Mouse (Mus musculus): ENCODE results near the gene Otor. TPM values are rescaled to one million over a fixed set of nuclear protein-coding genes. Genes with fewer than 3 reads are reported as not detected.
A peak's percentile ranks its signal among the peaks of the same experiment; 100 is the strongest.

Gene Otor
- total RNA-seq (2021) = not detected
- long read RNA-seq, experiment 1 = 0 reads
- long read RNA-seq, experiment 2 = 0 reads

DNA sequence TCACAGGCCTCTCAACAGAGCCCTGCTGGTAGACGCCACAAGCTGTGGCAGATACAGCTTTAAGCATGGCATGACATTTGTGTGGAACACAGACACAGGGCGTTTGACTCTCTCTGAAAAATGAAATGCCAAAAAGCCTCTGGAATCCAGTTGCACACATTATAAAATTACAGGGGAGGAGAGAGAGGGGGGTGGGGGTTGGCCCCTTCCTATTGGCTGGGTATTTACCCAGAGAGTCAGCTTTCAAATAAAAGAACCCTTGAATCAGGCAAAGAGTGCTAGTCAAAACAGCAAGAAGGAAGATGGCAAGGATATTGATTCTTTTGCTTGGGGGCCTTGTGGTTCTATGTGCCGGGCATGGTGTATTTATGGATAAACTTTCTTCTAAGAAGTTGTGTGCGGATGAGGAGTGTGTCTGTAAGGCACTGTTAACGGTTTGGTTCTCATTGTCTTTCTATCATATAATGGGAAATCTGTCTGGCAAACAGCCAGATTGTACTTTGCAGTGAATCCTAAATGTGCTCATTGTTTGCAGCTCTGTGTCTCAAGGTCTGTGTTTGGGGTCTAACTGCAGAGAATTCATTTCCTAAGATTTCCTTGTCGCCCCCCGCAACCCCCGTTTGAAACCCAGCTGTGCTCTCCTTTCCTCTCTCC lies at the start of gene Otor:
TSS of gene Otor (plus strand) at position 276 of the 654 bp plus-strand sequence.
- intact Hi-C loops (cut with DNase I) = no loop called here

DNA sequence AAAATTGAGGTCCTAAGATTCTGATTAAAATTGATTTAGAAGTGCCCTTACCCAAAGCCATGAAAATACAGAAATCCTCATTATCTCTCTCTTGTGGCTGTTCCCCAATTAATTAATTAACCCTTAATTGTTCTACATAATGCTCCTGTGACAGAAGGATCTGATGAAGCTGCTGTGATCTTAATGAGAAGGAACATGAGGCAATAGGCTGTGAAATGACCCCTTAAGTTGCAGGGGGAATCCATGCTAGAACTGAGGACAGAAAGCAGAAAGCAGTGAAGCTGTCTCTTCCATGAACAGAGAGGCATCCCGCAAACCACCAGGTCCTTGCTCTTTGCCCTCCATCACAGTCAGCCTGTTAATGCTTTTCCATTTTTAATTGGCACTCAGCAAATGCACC lies 47.0 kb upstream of the Otor start:
- intact Hi-C loops (cut with DNase I) = loop anchor here (5.0 kb wide), 1 partner anchor 66 kb away; no protein-coding TSS in a partner anchor
- DNase-seq = no peak

More for the DNA sequence above, at the start of gene Otor:
- no peak for DNase-seq

DNA sequence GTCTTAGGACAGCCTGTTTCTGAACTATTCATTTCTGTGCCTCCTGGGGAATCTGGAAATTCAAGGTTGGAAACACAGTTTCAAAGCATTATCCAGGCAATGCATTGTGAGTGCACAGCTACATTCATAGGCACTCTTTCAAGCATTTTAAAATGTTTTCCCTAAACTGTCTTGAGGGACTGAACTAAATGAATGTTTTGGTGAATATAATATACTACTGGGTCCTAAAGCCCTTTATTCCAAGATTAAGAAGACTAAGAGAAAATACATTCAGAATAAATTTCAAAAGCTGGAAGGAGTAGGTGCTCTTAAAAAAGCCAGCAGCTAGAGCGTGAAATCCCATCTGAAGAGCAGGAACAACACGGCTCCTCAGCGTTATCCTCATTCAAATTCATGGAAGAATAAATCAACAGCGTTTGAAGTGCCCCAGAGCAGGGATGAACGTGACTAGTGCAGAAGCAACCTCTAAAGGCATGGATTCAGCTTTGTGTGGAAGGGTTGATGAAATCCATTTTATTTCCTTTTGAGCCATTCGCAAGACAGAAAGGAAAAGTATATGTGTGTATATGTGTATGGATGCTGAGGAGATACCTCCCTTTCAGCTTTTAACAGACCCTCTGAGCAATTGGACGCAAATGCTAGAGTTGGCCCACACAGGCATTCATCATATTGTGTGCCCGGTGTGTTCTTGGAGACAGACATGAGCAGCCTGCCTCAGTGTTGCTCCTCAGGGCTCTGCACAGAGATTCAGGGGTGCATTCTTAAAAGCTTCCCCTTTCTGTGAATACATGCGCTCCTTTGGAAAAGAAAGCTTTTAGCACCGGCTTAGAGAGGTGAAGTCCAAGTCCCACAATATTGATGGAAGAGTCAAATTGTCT lies 45.7 kb upstream of the Otor start:
- intact Hi-C loops (cut with DNase I) = loop anchor here (5.0 kb wide), 1 partner anchor 65 kb away; no protein-coding TSS in a partner anchor
- DNase-seq = no peak

DNA sequence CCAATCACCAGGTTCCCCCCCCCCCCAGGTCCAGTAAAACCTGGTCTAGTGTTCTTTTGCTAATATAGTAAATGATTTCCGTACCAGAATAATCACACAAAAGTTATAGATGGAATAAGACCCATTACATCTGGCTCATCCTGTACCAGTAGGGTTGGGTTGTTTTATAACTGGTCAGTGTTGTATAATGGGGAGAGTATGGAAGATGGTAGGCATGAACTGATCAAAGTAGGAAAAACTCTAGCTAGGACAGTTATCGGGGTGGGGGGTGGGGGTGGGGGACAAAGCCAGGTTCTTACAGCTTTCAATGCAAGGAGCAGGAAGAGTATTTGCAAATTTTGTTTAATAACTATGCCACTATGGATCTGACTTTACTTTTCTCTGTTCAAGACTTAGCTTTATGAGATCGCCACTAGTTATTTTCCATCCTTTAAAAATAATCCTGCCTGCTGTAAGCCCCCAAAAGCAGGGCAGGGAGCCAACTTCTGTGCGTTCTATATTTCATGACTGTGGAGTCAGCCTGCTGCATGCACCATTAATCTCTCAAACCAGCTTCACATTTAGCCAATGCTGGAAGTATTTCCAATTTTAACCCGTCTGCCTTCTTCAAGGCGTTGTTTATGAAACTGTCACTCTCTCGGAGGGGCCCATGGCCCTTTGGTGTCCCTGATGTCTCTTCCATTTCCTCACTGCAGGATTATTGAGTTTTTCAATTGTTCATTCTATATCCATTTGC lies 43.8 kb upstream of the Otor start:
- intact Hi-C loops (cut with DNase I) = loop anchor here (5.0 kb wide), 1 partner anchor 63 kb away; no protein-coding TSS in a partner anchor

DNA sequence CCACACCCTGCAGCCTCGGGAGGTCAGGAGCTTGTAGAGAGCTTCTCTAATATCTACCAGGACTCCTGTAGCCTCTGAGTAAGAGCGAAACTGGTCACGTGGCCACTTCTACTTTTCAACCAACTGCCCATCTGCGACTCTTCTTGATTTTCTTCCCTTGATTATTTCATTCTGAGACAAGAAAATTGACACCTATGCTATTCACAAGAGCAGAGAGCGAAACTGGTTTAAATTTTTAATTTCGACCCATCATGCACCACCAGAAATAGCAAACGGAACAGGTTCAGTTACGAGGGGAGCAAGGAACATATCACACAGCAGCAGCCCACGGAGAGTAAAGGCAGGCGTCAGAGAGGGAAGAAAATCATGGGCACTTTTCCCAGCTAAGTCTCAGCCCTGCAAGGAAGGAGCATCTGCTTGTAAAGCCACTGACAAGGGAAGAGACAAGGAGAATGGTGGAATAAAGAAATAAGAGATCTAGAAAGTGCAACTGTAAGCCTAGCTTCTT lies 43.1 kb upstream of the Otor start:
- DNase-seq = no peak

More for the DNA sequence above, 43.8 kb upstream of the Otor start:
- DNase-seq = no peak

DNA sequence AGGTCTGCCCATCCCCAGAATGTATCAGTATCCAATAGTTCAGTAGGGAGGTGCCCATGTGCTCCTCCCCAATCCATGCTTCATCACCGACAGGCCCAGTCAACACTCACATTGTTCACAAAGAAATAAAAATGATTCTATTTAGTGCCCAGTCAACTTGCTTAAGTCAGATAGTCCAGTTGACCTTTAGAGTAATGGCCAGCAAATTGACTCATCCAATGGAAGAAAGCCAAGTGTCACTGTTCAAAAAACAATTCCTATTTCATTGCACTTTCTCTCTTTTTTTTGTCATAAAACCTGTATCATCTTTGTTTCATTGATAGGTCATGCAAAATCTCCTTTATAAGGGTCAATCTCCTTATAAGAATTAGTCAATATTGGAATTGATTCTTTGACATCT lies 36.7 kb upstream of the Otor start:
- DNase-seq = no peak
- intact Hi-C loops (cut with DNase I) = no loop called here

More for the DNA sequence above, 43.1 kb upstream of the Otor start:
- intact Hi-C loops (cut with DNase I) = no loop called here

DNA sequence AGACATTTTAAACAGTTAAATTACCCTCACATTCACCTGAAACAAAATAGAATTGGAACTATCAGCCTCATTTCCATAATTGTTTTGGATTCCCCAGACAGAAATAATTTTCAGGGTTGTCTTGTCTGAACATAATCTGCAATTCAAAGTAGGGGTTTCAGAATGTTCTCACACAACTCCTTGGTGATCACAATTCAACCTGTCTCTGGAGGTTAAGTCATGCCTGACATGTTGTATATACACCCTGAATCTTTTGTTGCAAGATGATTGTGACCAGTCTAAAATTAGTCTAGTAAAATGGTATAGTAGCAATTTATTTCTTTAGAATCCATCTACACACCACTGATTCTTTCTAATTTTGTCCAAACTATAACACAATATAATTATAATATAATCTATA lies 23.0 kb upstream of the Otor start:
- DNase-seq = no peak
- intact Hi-C loops (cut with DNase I) = no loop called here

DNA sequence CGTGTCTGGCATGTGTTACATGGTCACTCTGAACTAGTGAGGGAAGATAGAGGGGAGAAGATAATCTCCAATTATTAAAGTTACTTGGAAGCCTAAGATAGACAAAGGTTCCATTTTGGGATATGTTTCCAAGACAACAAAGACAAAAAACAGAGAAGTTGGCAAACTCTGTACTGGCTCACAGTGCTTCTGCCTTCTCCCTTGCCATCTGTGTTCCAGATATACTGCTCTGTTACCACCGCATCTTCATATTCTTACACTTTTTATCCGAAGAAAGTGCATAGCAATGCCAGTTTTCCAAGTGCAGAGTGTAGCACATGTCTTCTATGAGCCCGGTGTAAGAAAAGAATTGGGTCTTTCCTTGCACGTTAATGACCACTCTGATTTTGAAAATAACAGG lies 21.5 kb upstream of the Otor start:
- intact Hi-C loops (cut with DNase I) = no loop called here
- no peak for DNase-seq

DNA sequence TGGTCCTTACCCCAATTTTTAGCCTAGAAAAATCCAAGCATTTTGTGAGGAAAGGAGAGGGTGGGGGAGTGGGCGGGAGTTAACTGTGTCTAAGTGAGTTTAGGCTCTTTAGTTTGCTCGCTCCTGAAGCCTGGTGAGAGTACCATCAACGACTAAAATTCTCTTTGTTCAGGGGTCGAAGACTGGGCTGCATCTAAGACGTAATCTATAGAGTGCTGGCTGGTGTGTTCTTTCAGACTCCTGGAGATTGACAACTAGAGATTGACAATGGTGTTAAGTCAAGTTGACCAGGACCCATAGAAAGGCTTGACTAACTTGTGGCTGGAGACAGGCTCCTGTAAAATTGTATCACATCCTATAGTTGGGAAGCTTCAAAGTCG lies 15.9 kb upstream of the Otor start:
- intact Hi-C loops (cut with DNase I) = loop anchor here (10.0 kb wide), 1 partner anchor 158 kb away; the partner anchor contains the start of gene Kif16b
- DNase-seq = no peak

DNA sequence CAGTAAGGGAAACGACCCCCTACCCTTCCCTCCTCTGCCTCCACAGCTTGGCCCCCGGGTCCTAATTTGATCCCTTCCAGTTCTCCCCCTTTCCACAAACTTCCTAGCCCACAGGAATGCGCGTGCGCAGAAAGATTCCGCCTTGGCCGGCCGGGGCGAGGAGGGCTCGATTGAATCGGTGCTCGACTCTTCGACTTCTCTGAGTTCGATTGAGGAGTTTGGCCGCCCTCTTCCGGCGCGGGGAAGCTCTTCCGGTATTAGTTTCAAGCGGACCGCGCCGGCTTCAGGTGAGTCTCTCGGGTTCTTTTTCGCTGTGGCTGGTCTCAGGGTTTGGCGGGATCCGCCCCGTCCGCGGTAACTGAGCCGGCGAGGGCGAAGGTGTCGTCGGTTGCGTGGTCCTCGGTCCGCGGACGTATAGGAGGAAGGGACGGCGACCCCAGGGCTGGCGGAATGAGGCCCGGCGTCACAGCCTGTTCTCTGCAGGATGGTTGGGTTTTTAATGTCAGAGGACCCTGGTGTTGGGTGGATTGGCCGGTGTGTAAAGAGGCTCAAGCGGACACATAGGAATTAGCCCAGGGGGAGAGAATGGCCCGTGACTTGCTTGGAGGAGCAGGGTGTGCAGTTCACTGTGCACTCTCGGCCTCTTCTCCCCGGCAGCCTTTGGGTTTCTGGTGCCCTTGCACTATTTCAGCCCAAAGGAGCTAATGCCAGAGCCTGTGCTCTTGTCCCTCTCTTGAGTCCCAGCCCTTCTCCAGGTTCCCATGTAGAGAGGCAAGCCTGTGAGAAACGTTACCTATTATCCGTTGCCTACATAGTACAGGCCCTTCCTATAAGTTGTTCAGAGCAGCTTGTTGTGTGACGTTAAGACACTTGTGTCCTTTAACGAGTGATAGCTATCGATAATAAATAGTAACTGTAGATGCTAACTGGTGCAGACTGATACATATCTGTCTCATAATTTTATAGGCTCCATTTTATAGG lies 15.2 kb upstream of the Otor start, which contains the start of gene Snrpb2:
TSS of gene Snrpb2 (plus strand) at position 228 of the 981 bp plus-strand sequence.
- intact Hi-C loops (cut with DNase I) = loop anchor here (10.0 kb wide), 1 partner anchor 158 kb away; the partner anchor contains the start of gene Kif16b
- DNase-seq = peak; percentile 83 to 87

DNA sequence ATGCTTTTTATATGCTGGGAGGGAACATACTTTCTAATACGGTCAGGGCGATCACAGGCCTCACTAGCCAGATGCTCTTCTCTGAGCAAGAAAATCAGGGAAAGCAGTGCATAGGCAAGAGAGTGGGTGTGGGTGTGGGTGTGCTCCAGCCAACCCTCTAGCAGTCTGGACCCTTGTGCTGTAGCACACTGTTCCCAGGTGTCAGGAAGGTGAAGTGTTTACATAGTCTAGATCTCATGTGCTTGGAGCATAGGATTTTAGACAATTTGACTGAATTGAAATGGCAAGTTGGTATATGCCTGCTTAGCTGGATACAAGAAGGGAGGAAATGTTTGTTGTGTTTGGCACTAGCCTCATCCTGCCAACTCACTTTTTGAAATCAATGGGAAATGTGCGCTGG lies 12.4 kb upstream of the Otor start:
- intact Hi-C loops (cut with DNase I) = loop anchor here (10.0 kb wide), 1 partner anchor 161 kb away; the partner anchor contains the start of gene Kif16b
- DNase-seq = no peak

DNA sequence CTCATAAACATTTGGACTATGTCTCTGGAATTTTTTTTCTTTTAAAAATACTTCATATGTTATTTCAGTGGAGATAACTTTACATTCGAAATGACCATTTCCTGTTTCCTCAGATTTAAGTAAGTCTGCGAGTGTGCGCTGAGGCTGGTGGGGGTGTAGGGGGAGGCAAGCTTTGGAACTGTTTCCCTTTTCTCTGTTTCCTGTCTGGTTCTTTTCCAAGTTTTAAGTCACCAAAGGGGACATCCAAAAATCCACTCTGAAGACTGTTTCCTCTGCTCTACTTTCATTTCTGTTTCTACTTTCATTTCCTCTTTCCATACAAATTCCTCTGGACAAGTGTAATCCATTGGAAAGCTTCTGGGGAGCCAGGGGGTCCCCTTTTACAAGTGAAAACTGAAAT lies 3.4 kb downstream of the Otor start:
- DNase-seq = no peak
- intact Hi-C loops (cut with DNase I) = no loop called here

DNA sequence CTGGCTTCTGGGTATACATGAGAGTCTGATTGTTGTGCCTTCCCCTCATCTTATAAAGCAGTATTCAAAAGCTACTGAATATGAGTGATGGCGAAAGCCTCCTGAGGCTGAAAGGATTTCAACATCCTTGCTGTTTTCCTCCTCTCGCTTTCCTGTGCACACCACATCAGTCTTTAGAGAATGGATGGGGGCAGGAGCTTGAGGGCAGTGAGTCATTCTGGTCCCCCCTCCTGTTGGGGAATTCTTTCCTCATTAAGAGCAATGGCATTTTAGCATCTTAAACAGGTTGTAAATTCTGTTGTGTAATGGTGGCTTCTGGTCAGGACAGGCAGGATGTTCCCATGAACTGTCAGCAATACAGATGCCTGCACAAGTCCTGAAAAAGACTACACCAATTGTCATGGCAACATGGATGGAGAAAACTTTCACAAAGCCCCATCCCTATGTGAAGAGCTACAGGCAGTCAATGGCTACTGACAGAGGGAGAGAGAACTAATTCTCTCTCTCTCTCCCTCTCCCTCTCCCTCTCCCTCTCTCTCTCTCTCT lies 6.7 kb downstream of the Otor start:
- intact Hi-C loops (cut with DNase I) = no loop called here

DNA sequence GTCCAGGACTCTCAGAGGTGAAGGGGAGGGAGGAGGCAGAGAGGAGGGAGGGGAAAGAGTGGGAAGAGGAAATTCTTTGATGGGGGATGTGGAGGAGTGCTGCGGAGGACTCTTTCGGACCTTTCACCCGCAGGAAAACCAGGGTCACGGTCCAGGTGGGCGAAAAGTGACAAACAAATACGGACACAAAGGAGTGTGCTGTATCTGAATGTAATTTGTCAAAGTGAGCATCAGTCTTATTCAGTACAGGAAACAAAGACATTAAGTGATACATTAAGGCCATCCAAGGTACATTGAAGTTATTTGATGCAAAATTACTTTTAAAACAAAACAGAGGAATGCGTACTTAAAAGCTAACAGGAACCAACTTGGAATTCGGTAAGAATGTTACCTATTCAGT lies 11.6 kb downstream of the Otor start:
- intact Hi-C loops (cut with DNase I) = loop anchor here (5.0 kb wide), 1 partner anchor 233 kb away; no protein-coding TSS in a partner anchor
- no peak for DNase-seq

More for the DNA sequence above, 6.7 kb downstream of the Otor start:
- DNase-seq = no peak

DNA sequence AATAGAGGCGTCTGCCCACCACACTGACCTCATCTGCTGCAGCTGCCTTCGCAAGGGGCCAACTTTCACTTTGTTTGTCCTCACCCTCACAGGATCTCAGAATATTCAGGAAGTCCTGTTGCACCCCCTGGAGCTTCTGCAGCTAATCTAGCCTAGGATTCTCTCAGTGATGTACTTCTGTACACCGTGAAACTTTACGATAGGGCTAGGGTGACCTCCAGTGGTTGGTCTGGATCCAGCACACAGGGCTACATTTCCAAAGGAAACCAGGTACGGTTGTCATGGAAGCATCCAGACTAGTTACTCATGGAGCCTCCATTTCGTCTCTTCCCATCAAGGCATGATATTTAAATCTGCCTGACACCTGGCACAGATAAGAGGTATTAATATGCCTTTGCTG lies 15.5 kb downstream of the Otor start:
- intact Hi-C loops (cut with DNase I) = loop anchor here (5.0 kb wide), 1 partner anchor 236 kb away; no protein-coding TSS in a partner anchor
- peak; percentile 8 to 17 for DNase-seq

DNA sequence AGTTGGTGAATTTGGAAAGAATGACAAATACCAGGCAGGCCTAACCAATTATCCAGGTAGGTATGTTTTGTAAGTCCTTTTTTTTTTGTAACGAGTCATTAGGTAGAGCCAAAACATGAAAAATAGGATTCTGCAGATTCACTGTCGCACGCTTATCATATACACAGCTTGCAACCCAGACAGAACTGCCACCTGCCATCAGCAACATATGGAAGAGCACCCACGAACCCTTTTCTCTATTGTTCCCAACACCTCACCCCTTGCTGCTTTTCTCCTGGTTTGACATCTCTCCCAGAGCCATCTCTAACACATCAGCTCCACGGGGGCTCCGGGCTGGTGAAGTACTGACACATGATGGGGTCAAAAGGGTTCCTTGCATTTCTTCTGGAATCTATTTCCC lies 16.5 kb downstream of the Otor start:
- intact Hi-C loops (cut with DNase I) = loop anchor here (5.0 kb wide), 2 partner anchors 62 to 237 kb away; no protein-coding TSS in a partner anchor

DNA sequence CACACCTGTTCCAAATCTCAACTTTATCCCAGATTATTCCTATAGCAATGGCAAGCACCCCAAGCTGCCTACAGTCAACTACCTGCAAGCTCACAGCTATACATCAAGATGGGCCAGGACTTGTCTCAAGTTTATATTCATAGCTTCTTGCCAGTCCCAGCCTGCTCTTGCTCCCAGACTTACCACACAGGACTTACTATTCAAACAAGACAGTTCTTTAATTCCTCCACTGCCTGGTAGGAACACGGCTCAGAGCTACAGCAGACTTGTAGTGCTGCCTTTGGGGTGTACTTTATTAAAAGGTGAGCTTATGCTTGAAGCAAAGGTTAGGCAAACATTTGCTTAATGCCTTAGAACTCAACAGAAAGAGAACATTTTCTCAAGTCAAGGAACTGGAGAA lies 18.9 kb downstream of the Otor start:
- intact Hi-C loops (cut with DNase I) = loop anchor here (5.0 kb wide), 1 partner anchor 65 kb away; no protein-coding TSS in a partner anchor
- DNase-seq = no peak

More for the DNA sequence above, 16.5 kb downstream of the Otor start:
- DNase-seq = no peak

DNA sequence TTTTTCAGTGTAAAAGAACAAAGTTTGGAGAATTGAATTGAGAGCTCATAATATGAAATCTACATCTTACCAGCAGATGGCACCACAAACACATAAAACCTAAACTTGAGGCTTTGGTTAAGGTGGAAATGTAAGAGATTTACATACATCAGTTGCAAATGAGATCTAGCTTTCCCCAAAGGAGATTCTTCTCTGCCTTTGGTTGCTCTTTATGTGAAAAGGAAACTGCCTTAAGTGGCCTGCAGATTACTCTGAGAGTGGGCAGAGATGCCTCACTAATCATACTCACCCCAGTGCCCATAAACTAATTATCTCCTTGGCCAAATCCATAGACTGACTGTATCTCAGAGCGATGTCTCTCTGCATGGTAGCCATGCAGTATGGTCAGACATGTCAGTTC lies 35.6 kb downstream of the Otor start:
- no peak for DNase-seq
- intact Hi-C loops (cut with DNase I) = no loop called here

DNA sequence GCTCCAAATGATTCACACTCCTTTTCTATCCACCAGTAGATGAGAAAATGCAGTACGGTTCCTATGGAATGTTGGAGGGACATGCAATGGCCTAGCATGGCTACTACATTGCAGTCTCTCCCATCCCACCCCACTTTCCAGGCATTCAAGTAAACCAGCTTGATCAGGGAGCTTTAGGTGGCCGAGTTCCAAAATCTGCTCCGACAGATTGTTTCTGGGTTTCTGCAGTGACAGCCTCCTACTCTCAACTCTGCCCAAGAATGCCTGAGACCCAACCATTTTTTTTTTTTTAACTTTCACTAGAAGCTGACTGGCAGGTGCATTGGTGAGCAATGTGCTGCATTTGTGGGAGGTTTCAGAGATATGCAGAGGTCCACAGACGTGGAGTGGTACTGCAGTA lies 36.4 kb downstream of the Otor start:
- DNase-seq = no peak
- intact Hi-C loops (cut with DNase I) = no loop called here

Data from gastrocnemius, postnatal 36 days (tissue).